Comparison of ENCODE assay signal across 23 mouse cellular contexts in genomic region chr13:52673272-52673671, GRCm38 (mm10).
DNase-seq lines count a peak whose midpoint lies in the region; ATAC-seq lines count a peak whose summit lies in the region.
"Had no signal": no experiment of that assay in that cellular context is flagged by ENCODE, and none has a peak within 500 bp of the region (broad histone marks: within the 10 kb centered on the region; RNA-seq: fewer than 3 reads in every experiment).

No protein-coding gene starts in this region.

- WGBS in lung, embryonic 16.5 days = 39% methylated on average over 4 of the region's 4 CpGs
- WGBS in embryonic facial prominence, embryonic 14.5 days = 53% methylated on average over 4 of the region's 4 CpGs

- DNase-seq in embryo, embryonic 10 days (ENCODE audit: low spot score) = peak; percentile 18
- no peak for DNase-seq in embryo, embryonic 9.5 days (ENCODE audit: extremely low spot score)
- no peak for DNase-seq in lung, postnatal 14 days
- peak; percentile 49 for DNase-seq in embryonic facial prominence, embryonic 14.5 days (ENCODE audit: low spot score)
- no peak for DNase-seq in right cerebral cortex, postnatal 25 days
- no peak for DNase-seq in thymus, postnatal 10 days (ENCODE audit: low spot score in 2 of 2)
- no peak for DNase-seq in gastrocnemius, adult 8-10 months (ENCODE audit: low spot score in 2 of 2)
- DNase-seq: cerebellum, adult 9-11 months; embryo, embryonic 11 days; heart, adult 18-20 months; kidney, adult 2 months; kidney, postnatal 36 days; left cerebral cortex, postnatal 4 days; right cerebral cortex, adult 18-20 months; spleen, adult 18-20 months; thymus, adult 2 months had no signal

- no peaks in the 10 kb centered on the region for H3K9me3 ChIP-seq in lung, embryonic 16.5 days (ENCODE audit: control insufficient read depth, low read length)
- H3K9me3 ChIP-seq in embryonic facial prominence, embryonic 14.5 days (ENCODE audit: control insufficient read depth, low read length) = 0 out of 2 replicates have a peak, but pooled peaks cover 3% of the 10 kb centered on the region
- H3K9me3 ChIP-seq: liver, embryonic 12.5 days had no signal

- H3K27ac ChIP-seq in lung, embryonic 16.5 days (ENCODE audit: low read length) = no peak overlapping the region
- no peak overlapping the region for H3K27ac ChIP-seq in embryonic facial prominence, embryonic 14.5 days (replicated peaks; ENCODE audit: low read depth, low read length)
- H3K27ac ChIP-seq: hindbrain, postnatal 0 days; liver, embryonic 12.5 days had no signal

- no peaks in the 10 kb centered on the region for H3K4me1 ChIP-seq in lung, embryonic 16.5 days (replicated peaks; ENCODE audit: control insufficient read depth, insufficient read depth, low read length)
- no peaks in the 10 kb centered on the region for H3K4me1 ChIP-seq in embryonic facial prominence, embryonic 14.5 days (ENCODE audit: control insufficient read depth, insufficient read depth, low read length)

- H3K36me3 ChIP-seq in lung, embryonic 16.5 days (ENCODE audit: control insufficient read depth, insufficient read depth, low read length) = no peaks in the 10 kb centered on the region
- H3K36me3 ChIP-seq in embryonic facial prominence, embryonic 14.5 days (ENCODE audit: control insufficient read depth, insufficient read depth, low read length) = no peaks in the 10 kb centered on the region
- H3K36me3 ChIP-seq: liver, embryonic 12.5 days had no signal

- H3K4me3 ChIP-seq in lung, embryonic 16.5 days (ENCODE audit: low read length) = no peak overlapping the region
- H3K4me3 ChIP-seq in embryonic facial prominence, embryonic 14.5 days (ENCODE audit: low read depth, low read length) = no peak overlapping the region
- H3K4me3 ChIP-seq: erythroblast, embryonic 14.5 days; liver, embryonic 12.5 days; megakaryocyte, embryonic 14.5 days had no signal

- no peak overlapping the region for H3K9ac ChIP-seq in lung, embryonic 16.5 days (ENCODE audit: low read length)
- no peak overlapping the region for H3K9ac ChIP-seq in embryonic facial prominence, embryonic 14.5 days (ENCODE audit: low read depth, low read length)
- H3K9ac ChIP-seq: liver, embryonic 12.5 days had no signal

- no peak overlapping the region for H3K4me2 ChIP-seq in lung, embryonic 16.5 days (ENCODE audit: low read depth, low read length)
- no peak overlapping the region for H3K4me2 ChIP-seq in embryonic facial prominence, embryonic 14.5 days (ENCODE audit: low read depth, low read length)
- H3K4me2 ChIP-seq: liver, embryonic 12.5 days had no signal

- peak; percentile 68 for ATAC-seq in lung, embryonic 16.5 days (ENCODE audit: low read depth)
- ATAC-seq in embryonic facial prominence, embryonic 14.5 days (ENCODE audit: low read depth) = no peak
- ATAC-seq: forebrain, embryonic 16.5 days; hindbrain, postnatal 0 days; liver, embryonic 12.5 days; midbrain, embryonic 16.5 days had no signal

- H3K27me3 ChIP-seq in lung, embryonic 16.5 days (ENCODE audit: control insufficient read depth, insufficient read depth, low read depth, low read length) = no peaks in the 10 kb centered on the region
- no peaks in the 10 kb centered on the region for H3K27me3 ChIP-seq in embryonic facial prominence, embryonic 14.5 days (replicated peaks; ENCODE audit: control insufficient read depth, insufficient read depth, low read length)
- H3K27me3 ChIP-seq: liver, embryonic 12.5 days had no signal

Comparison
In these comparisons a context has a peak if more than half of its experiments do, and no peak if none do; other contexts are left out.
1. DNase-seq: peak in embryo, embryonic 10 days (single experiment) and embryonic facial prominence, embryonic 14.5 days (single experiment); none in embryo, embryonic 9.5 days (single experiment), lung, postnatal 14 days (single experiment), right cerebral cortex, postnatal 25 days (single experiment), thymus, postnatal 10 days (0 of 2) and gastrocnemius, adult 8-10 months (0 of 2).